Mouse (Mus musculus): ENCODE data around the gene Ctf1.

DNA sequence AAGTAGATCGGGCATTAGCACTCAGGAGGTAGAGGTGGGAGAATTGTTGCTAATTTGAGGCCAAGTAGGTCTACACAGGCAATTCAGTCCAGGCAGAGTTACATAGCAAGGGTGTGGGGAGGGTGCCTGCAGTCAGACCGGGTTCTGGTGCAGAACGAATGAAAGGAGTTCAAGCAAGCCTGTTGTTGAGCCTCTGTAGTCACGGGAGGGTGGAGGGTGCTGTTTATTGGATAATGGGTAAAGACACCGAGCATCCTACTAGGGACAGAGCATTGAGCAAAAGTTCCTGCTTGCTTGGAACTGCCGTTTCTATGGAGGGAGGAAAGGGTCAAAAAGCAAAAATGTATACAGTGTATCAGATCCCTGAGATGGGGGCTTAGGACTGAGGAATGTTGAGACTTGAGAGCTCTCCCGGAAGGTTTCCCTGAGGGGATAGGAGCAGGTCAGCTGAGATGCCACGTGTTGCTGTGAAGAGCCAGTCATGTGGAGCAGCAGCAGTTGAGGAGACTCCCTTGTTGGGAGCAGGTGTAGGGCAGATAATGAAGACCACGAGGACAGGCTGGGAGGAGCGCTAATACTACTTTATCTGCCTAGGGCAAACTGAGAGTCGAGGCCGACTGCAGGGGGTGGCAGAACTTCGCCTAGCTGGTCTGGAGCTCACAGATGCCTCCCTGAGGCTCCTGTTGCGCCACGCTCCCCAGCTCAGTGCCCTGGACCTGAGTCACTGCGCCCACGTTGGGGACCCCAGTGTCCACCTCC is 54.5 kb downstream of the Ctf1 start:
- TF ChIP-seq CHD2 (IDR thresholded peaks at IDR 0.05; ENCODE audit: low read depth, low read length) (no peak), ZC3H11A (IDR thresholded peaks at IDR 0.05; ENCODE audit: borderline replicate concordance, low read depth, low read length) (no peak)
